Mouse (Mus musculus) G1E (cell line): ENCODE results near the gene Fam131a. TPM values are rescaled to one million over a fixed set of nuclear protein-coding genes. Genes with fewer than 3 reads are reported as not detected.
"Not testable (repeated sequence)": the region's sequence is repeated elsewhere in the genome, so short reads cannot be mapped to it uniquely, and the experiment has no call there.

Experiments used
- ATAC-seq: 2 replicates; pipeline ENCODE4 v1.8.0; 2016; ENCODE audit warnings: mild to moderate bottlenecking; ENCODE audit not compliant: insufficient number of reproducible peaks, poor library complexity, low FRiP score, severe bottlenecking; ENCODE audit errors: extremely low read depth
- DNase-seq: peaks from one replicate; pipeline ENCODE4 v3.0.0; 2012; ENCODE audit warnings: low spot score
- H3K27me3 ChIP-seq: 2 replicates; pipeline ENCODE4 v1.6.1; 2012; ENCODE audit warnings: mild to moderate bottlenecking, low read length, inconsistent platforms; ENCODE audit not compliant: insufficient read depth
- H3K36me3 ChIP-seq: replicated peaks from 2 replicates; pipeline ENCODE3; 2012; ENCODE audit warnings: mild to moderate bottlenecking, inconsistent platforms
- H3K4me1 ChIP-seq: 2 replicates; pipeline ENCODE4 v1.6.1; 2012; ENCODE audit warnings: low read depth, low read length, inconsistent platforms, mixed read lengths; ENCODE audit not compliant: insufficient read depth
- H3K4me3 ChIP-seq: 2 replicates; pipeline ENCODE4 v1.5.1; 2012; ENCODE audit warnings: low read depth, mild to moderate bottlenecking, inconsistent platforms, low read length, moderate library complexity, mixed read lengths
- H3K9me3 ChIP-seq: replicated peaks from 2 replicates; pipeline ENCODE4 v1.6.1; 2012; ENCODE audit warnings: inconsistent platforms
- CTCF ChIP-seq: IDR thresholded peaks from 2 replicates; pipeline ENCODE4 v1.5.1; 2012; ENCODE audit warnings: low read depth, low read length, inconsistent platforms, mixed read lengths
- GATA1 ChIP-seq: IDR thresholded peaks from 2 replicates; pipeline ENCODE4 v1.6.1; 2012; ENCODE audit warnings: borderline replicate concordance, low read length, inconsistent platforms, mixed read lengths
- GATA2 ChIP-seq: IDR thresholded peaks from 2 replicates; pipeline ENCODE4 v1.6.1; 2012; ENCODE audit warnings: low read depth, low read length, inconsistent platforms, borderline replicate concordance
- POLR2AphosphoS5 ChIP-seq: IDR thresholded peaks from 2 replicates; pipeline ENCODE4 v1.6.1; 2012; ENCODE audit warnings: low read depth, low read length, inconsistent platforms; ENCODE audit not compliant: insufficient replicate concordance
- TAL1 ChIP-seq: conservative IDR thresholded peaks from 2 replicates; pipeline ENCODE4 v1.6.1; 2012; ENCODE audit warnings: low read depth, low read length, inconsistent platforms, mixed read lengths
- polyA plus RNA-seq: library from polyadenylated mRNA; stranded (reverse); fragments of >175 nt; gene quantifications from 2 replicates; pipeline ENCODE4 v1.2.3, GENCODE M21; 2012
- total RNA-seq, 2 experiments: library from RNA; stranded (forward) in 1 of 2; stranded (reverse) in 1 of 2; fragments of 200-1000 nt in 1 of 2; fragments of >200 nt in 1 of 2; fragmentation: Nextera tagmentation in 1 of 2; gene quantifications; 2 replicates each; pipeline ENCODE4 v1.2.3; 2014 to 2017

The Fam131a gene
- total RNA-seq (2014; fragmentation: Nextera tagmentation) = 3.1 and 3.9 TPM in 2 replicates
- 1.2 and 2.6 TPM in 2 replicates for total RNA-seq (2017)
- polyA plus RNA-seq = 9.5 and 10.1 TPM in 2 replicates

- Histone ChIP-seq H3K4me1 (peaks cover 76% of the 10 kb centered on the region), H3K27me3 (no peaks in the 10 kb centered on the region), H3K36me3 (peaks cover 65% of the 10 kb centered on the region), H3K4me3 (peak within 1 kb of the TSS; percentile 79), H3K9me3 (no peaks in the 10 kb centered on the region)
- TF ChIP-seq POLR2AphosphoS5 (peak; percentile 85), GATA1 (no peak), CTCF (no peak), GATA2 (no peak), TAL1 (no peak)
- peak; percentile 93 for ATAC-seq
- DNase-seq = peak; percentile 86
These were observed at the start of gene Fam131a for GRCm38 (mm10) chr16:20693111-20693701. TSS of gene Fam131a (plus strand) at chr16:20693241.

GRCm38 (mm10) chr16:20643911-20644310, 49.1 kb upstream of the Fam131a start:
- TF ChIP-seq CTCF = no peak
- no peak for TF ChIP-seq GATA1
- TF ChIP-seq TAL1 = no peak
- TF ChIP-seq GATA2 = no peak
- TF ChIP-seq POLR2AphosphoS5 = no peak
- H3K9me3 ChIP-seq = no peaks in the 10 kb centered on the region
- H3K36me3 ChIP-seq = no peaks in the 10 kb centered on the region
- H3K4me3 ChIP-seq = no peak overlapping the region
- peaks cover 17% of the 10 kb centered on the region for H3K27me3 ChIP-seq
- peaks cover 35% of the 10 kb centered on the region for H3K4me1 ChIP-seq
- no peak for ATAC-seq
- no peak for DNase-seq

- H3K4me1 ChIP-seq = peaks cover 22% of the 10 kb centered on the region
- TF ChIP-seq TAL1 (no peak), POLR2AphosphoS5 (peak; percentile 67; the same call in 1 of the 2 replicates), CTCF (no peak), GATA1 (no peak), GATA2 (no peak)
- no peaks in the 10 kb centered on the region for H3K27me3 ChIP-seq
- peak; percentile 87 for ATAC-seq
- H3K36me3 ChIP-seq = peaks cover 34% of the 10 kb centered on the region
- peak; percentile 77 for DNase-seq
- H3K4me3 ChIP-seq = peak within 1 kb of the TSS; percentile 85
- H3K9me3 ChIP-seq = no peaks in the 10 kb centered on the region
These were observed 41.7 kb upstream of the Fam131a start, which contains the start of gene Psmd2 for GRCm38 (mm10) chr16:20651076-20651946. TSS of gene Psmd2 (plus strand) at chr16:20651652.

- DNase-seq (no peak), ATAC-seq (no peak)
- H3K4me1 ChIP-seq = peaks cover 17% of the 10 kb centered on the region
- H3K9me3 ChIP-seq = no peaks in the 10 kb centered on the region
- H3K4me3 ChIP-seq = peak overlapping the region; percentile 85
- H3K36me3 ChIP-seq = peaks cover 41% of the 10 kb centered on the region
- no peak for TF ChIP-seq POLR2AphosphoS5
- TF ChIP-seq GATA1 = no peak
- no peak for TF ChIP-seq CTCF
- TF ChIP-seq GATA2 = no peak
- TF ChIP-seq TAL1 = no peak
- no peaks in the 10 kb centered on the region for H3K27me3 ChIP-seq
These were observed 41.1 kb upstream of the Fam131a start for GRCm38 (mm10) chr16:20651947-20652310.

- H3K4me3 ChIP-seq = no peak overlapping the region; the same call in 1 of the 2 replicates
- no peak for DNase-seq
- peaks cover 54% of the 10 kb centered on the region for H3K36me3 ChIP-seq
- no peaks in the 10 kb centered on the region for H3K9me3 ChIP-seq
- peaks cover 15% of the 10 kb centered on the region for H3K4me1 ChIP-seq
- no peak for ATAC-seq
- TF ChIP-seq POLR2AphosphoS5 = no peak
- no peak for TF ChIP-seq GATA2
- no peak for TF ChIP-seq CTCF
- TF ChIP-seq GATA1 = no peak
- no peak for TF ChIP-seq TAL1
- H3K27me3 ChIP-seq = no peaks in the 10 kb centered on the region
These were observed 39.7 kb upstream of the Fam131a start for GRCm38 (mm10) chr16:20653315-20653714.

GRCm38 (mm10) chr16:20657661-20658060, 35.4 kb upstream of the Fam131a start:
- Histone ChIP-seq H3K9me3 (no peaks in the 10 kb centered on the region), H3K27me3 (no peaks in the 10 kb centered on the region), H3K36me3 (peaks cover 97% of the 10 kb centered on the region), H3K4me3 (no peak overlapping the region), H3K4me1 (peaks cover 9% of the 10 kb centered on the region)
- DNase-seq = no peak
- no peak for ATAC-seq
- TF ChIP-seq GATA2 (no peak), CTCF (no peak), POLR2AphosphoS5 (no peak), GATA1 (no peak), TAL1 (no peak)

GRCm38 (mm10) chr16:20668013-20668412, 25.0 kb upstream of the Fam131a start, which contains the start of gene Eif4g1:
TSS of gene Eif4g1 (plus strand) at chr16:20668313.
- peaks cover 10% of the 10 kb centered on the region for H3K4me1 ChIP-seq
- not testable (repeated sequence) for ATAC-seq, DNase-seq, H3K4me3 ChIP-seq, H3K9me3 ChIP-seq, H3K27me3 ChIP-seq
- H3K36me3 ChIP-seq = peaks cover 26% of the 10 kb centered on the region
